Mouse (Mus musculus) kidney, adult 9 months (tissue): ENCODE data around the gene Zkscan1.
"Not testable (repeated sequence)": the region's sequence is repeated elsewhere in the genome, so short reads cannot be mapped to it uniquely, and the experiment has no call there.

Experiments used
- DNase-seq: peaks from one replicate; pipeline ENCODE4 v3.0.0; 2022

Gene Zkscan1

GRCm38 (mm10) chr5:138084996-138085395 is at the start of gene Zkscan1:
Gene Zkscan1 (plus strand): TSS chr5:138085084.
- peak; percentile 90 for DNase-seq

DNA sequence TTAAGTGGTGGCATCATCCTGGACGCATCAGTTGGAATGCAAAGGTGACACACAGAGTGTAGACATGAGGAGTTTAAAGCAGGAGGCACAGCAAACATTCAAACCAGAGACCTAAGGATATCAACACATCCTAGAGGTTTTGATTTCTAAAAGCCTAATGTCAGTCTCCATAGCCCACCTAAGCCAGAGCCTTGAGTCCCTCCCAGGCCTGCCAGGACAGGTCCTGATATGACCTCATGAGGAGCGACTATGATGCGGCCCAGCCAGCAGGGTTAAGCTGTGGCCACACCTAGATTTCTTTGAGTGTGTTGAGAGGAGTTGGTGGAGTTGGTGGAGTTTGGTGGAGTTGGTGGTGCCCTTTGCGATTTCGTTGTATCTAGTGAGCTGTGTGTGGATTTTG is 32.0 kb upstream of the Zkscan1 start, which contains the start of gene Smok3c:
TSS of gene Smok3c (plus strand) at position 301 of the 400 bp plus-strand sequence.
- DNase-seq: not testable (repeated sequence)

DNA sequence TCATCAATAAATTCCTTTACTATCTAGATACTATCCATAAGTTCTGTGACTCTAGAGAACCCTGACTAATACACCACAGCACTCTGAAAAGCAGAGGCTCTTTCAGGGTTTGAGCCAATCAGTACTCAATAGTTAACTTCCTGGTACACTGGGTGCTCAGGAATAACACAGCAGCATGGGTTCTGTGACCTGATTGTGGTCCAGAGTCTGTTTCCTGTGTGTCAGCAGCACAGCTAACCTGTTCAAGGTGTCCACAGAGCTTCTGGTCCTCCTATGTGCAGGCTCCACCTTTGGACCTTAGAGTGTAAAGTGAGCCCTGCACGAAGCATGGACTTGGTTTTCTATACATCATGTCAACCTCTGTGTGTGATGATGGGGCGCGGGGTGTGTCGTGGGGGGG is 11.1 kb upstream of the Zkscan1 start:
- no peak for DNase-seq

DNA sequence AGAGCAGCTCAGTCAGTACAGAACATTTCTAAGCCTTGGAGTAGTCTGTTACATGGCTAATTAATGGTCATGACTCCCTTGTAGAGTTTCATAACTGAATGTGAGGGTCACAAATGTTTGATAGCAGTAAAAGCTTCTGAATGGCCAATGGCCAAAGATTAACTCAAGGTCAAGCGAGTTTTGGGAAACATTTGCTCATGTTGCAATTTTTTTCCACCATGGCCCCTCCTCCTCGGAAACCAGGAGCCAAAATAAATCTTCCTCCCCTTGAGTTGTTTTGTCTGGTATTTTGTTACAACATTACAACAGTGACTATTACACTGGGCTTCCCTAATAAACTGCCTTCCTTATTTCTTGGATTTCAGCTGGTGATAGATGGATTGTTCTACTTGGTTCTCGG is 9.2 kb upstream of the Zkscan1 start:
- DNase-seq: peak; percentile 85

DNA sequence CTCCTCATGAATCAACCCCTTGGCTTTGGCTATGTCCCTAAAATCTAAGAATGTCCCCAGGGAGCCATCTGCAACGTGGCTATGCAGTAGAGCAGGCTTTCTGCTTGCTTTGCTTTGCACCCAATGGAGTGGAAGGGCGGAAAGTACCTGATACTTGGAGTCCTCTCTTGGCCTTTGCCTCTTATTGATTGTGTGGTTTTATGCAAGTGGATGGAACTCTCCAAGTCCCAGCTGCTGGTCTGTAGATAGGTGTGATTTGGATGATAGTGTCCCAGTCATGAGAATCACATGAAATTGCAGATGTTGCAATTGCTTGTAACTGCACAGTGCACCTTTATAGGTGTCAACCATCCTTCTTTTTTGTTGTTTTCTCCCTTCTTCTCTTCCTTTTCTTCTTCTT is 8.7 kb upstream of the Zkscan1 start:
- DNase-seq: no peak

- peak; percentile 69 for DNase-seq
Observed at GRCm38 (mm10) chr5:138080456-138080855, 4.4 kb upstream of the Zkscan1 start.

- DNase-seq: peak; percentile 2
Observed at GRCm38 (mm10) chr5:138081446-138081845, 3.4 kb upstream of the Zkscan1 start.

DNA sequence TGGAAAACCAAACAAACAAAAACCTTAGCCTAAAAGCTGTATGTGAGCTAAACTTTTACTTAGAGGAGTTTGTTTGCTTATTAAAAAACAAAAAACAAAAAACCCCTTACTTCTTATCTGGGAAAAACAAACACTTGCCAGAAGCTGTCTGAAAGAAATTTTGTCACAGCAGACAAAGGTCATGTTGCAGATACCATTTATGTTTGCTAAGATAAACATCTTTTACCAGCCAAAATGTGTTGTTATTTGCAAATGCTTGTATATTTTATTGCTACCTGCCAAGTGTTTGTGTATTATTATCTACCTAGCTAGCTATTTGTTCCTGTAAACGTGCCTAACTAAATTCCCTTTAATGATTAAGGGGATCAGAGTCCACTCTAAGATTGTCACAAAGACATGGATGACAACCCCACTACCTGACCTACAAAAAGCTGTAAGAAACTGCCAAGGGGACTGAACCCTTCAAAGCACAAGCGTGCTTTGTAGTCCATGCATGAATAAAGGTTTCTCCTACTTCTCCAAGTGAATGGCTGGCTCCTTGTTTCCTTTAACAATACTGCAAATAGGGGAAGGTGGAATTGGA is 1.5 kb upstream of the Zkscan1 start:
- peak; percentile 71 for DNase-seq

DNA sequence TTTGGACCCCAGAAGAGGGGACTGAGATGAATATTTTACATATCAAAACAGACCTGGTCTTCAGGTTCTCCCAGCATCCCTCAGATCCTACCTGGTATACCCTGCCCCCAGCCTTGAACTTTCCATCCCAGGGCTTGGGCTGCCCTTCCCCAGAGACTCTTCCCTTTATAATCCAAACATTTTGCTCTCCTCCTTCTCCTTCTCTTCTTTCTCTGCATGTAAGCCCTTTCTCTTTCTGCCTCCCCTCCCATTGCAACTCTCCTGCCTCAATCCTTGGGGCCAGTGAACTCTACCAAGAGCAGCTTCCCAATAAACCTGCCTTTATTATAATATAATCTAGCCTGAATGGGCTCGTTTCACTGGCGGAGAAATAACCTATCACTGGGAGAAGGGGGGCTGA is 948 bp upstream of the Zkscan1 start:
- no peak for DNase-seq

DNA sequence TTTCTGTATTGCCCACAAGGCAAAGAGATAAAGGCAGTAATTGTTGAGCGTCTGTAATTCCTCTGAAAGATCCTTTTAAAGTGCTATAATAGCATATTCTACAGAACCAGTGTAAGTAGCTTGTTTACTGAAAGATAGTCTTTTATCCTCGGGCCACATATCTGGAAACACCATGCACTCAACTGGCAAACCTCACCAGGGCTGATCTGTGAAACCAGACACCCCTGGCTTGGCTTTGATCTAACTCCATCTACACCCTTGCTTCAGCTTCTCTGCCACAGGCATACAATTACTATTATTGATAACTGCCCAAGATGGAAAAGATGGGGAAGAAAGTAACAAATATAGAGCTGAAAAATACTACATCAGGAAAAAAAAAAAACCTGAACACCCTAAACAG is 377 bp upstream of the Zkscan1 start:
- peak; percentile 17 for DNase-seq

GRCm38 (mm10) chr5:138085421-138085911 is 582 bp downstream of the Zkscan1 start:
- peak; percentile 52 for DNase-seq

- DNase-seq: peak; percentile 83
Observed at GRCm38 (mm10) chr5:138086842-138087241, 2.0 kb downstream of the Zkscan1 start.

GRCm38 (mm10) chr5:138088366-138088765 is 3.5 kb downstream of the Zkscan1 start:
- DNase-seq: peak; percentile 87

DNA sequence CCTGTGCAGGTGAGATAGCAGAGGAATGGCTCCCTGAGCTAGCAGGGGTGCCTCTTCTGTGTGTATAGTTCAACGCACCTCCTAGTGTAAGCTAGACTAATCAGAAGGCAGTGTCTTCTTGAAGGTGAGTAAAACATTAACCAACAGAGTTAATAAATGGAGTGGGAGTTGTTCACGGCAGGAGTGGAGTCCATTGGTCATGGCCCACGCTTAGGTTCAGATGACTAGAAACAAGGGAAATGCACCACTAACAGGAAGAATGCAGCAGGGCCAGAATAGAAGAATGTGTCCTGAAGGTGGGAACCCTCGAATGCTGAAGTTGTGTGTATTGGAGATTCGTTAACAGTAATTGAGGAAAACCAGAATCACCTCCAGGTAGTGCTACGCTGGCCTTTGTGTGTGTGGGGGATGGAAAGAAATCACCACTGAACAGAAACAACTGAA is 4.2 kb downstream of the Zkscan1 start:
- DNase-seq: peak; percentile 94

DNA sequence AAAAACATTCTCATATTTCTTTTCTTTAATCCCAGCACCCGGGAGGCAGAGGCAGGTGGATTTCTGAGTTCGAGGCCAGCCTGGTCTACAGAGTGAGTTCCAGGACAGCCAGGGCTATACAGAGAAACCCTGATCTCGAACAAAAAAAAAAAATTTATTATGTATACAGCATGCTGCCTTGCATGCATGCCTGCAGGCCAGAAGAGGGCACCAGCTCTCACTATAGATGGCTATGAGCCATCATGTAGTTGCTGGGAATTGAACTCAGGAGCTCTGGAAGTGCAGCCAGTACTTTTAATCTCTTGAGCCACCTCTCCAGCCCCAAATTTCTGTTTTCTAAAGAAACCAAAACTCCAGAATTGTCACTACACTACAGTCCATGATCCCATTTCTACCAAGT is 5.4 kb downstream of the Zkscan1 start:
- peak; percentile 34 for DNase-seq

DNA sequence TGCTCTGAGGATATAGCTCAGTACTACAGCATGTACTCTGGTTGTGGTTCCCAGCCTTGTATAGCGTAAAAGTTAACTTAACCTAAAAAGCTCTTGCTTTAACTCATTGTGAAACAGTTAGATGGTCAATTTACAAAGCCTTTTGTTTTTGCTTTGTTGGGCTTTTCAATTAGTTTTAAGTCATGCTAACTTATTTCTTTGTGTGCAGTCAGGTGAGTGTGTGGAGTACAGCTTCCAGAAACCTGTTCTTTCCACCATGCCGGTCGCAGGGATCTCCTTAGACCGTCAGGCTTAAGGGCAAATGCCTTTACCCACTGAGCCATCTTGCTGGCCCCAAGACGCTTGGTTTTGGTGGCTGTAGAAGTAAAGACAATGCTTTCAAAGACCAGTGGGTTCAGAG is 5.9 kb downstream of the Zkscan1 start:
- DNase-seq: no peak

DNA sequence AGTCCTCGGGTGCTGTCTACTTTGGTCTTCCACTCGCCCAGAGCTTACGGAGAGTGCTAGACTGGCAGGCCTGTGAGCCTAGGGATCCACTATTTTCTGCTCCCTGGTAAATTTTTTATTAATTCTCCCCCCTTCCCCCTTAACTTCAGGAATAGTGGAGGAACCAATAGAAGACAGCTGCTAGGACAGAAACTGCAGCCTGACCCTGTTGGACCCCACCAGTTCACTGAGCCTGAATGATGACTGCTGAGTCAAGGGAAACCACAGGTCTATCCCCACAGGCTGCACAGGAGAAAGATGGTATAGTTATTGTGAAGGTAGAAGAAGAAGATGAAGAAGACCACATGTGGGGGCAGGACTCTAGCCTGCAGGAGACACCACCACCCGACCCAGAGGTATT is 7.9 kb downstream of the Zkscan1 start:
- peak; percentile 55 for DNase-seq

DNA sequence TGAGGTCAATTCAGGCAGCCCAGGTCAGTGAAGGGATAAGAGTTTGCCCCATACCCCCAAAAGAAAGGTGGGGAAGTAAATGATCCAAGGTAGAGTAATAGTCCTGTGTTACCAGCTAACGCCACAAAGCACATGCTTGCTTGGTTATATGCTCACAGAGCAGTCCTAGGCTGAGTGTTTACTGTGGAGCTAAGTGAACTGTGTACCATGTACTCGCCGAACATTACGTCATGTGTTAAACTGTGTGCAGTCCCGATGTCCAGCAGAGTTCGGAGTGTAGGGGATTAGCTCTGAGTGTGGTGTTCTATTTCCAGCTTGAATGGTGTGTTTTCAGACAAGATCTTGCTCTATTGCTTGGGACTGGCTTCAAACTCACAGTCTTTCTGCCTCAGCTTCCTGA is 9.6 kb downstream of the Zkscan1 start:
- no peak for DNase-seq

- DNase-seq: no peak
Observed at GRCm38 (mm10) chr5:138104976-138105375, 20.1 kb downstream of the Zkscan1 start.

DNA sequence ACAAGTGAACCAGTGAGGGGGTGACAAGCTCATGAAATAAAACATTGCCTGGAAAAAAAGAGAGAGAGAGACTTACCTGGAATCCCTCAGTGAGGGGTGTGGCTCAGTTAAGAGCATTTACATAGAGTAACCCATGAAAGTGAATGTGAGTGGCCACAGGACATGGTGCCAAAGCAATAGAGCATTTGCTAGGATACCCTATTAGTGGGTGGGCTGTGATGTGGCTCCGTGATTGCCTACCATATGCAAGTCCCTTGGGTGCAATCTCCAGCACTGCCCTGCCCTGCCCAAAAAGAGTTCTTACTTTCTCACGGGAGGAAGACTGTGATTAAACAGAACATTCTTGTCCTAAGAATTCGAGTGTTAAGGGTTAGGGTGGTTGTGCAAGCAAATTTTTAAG is 22.2 kb downstream of the Zkscan1 start:
- DNase-seq: no peak

DNA sequence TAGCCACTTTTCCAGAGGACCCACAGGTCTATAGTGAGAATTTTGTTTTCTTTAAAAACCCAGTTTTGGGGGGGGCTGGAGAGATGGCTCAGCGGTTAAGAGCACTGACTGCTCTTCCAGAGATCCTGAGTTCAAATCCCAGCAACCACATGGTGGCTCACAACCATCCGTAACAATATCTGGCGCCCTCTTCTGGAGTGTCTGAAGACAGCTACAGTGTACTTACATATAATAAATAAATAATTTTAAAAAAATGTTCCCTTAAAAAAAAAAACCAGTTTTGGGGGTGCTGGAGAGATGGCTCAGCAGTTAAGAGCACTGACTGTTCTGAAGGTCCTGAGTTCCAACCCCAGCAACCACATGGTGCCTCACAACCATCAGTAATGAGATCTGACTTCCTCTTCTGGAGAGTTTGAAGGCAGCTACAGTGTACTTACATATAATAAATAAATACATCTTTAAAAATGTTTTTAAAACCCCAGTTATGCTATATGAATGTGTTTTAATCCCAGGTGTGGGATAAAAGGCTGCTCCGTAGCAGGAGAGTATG is 25.0 kb downstream of the Zkscan1 start:
- DNase-seq: not testable (repeated sequence)

DNA sequence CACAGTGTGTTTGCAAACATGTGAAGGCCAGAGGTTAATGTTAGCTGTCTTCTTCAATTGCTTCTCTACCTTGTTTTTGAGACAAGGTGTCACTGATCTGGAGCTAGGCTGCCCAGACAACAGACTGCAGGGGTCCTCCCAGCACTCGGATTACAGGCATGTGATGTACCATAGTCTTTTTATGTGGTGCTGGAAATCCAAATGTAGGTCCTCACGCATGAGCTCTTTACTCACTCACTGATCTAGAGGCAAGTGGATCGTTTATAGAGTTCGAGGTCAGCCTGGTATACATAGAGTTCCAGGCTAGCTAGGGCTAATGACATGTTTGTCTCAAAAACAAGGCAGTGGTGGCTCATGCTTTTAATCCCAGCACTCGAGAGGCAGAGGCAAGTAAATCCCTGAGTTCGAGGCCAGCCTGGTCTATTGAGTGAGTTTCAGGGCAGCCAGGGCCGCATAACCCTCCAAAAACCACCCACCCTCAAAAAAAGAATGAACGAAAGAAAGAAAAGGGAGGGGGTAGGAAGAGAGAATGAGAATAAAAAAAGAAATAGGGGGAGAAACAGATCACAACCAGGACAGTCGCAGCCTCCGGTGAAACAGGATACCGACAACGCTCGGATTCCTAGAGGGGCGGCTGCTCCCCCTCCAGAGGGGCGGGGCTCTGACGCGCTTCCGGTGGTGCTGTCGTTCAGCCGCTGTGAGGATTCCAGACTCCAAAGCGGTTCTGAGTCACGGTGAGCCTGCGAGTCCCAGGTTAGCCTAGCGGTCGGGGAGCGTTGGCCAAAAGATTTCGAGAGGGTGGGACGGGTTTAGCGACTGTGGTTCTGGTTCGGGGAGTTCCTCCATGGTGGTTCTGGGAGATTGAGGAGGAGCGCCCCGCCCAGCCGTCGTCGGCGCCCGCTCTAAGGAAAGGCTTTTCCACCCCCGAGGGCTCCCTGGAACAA is 31.6 kb downstream of the Zkscan1 start, which contains the start of gene Zscan21:
TSS of gene Zscan21 (plus strand) at position 649 of the 944 bp plus-strand sequence.
- peak; percentile 91 for DNase-seq

- DNase-seq: no peak
Observed at GRCm38 (mm10) chr5:138117199-138118015, 32.5 kb downstream of the Zkscan1 start.
